Mouse (Mus musculus) c-Kit-positive CD71-negative TER-119-negative erythroid progenitor cells, embryonic 14.5 days (primary cell): ENCODE data around the gene Zmat3.

Experiments used
- DNase-seq: peaks from one replicate; pipeline ENCODE4 v3.0.0-alpha.2; 2013; ENCODE audit warnings: low read depth

The Zmat3 gene

DNA sequence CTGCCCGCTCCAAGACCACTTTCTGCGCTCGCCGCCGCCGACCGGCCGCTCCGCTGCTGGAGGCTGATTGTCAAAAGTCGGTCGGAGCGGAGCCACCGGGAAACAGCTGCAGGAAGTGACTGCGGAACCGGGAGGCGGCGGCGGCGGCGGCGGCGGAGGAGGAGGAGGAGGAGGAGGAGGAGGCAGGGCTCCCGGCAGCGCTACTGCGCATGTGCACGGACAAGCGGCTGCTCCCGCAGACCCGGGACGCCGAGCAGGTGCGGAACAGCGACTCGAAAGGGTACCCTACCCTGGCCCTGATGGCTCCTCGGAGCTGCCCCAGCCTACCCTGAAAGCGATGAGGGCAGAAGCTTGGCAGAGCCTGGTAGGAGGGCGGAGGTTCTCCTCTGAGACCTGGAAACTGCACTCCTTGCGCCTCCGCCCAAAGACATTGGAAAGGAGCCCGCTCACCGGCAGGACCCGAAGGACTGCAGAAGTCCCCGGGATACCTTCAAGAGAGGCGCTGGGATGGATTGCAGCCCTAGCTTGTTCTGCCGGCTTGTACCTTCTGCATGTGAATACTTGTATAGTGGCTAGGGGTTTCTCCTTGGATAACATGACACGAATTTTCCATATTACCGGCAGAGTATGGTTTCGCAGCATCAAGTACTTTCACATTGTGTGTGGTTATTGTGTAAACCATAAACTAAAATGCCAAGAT is at the start of gene Zmat3:
Gene Zmat3, minus strand, starts transcription at position 469 of the 700 bp plus-strand sequence.
- DNase-seq, result peak; percentile 49

DNA sequence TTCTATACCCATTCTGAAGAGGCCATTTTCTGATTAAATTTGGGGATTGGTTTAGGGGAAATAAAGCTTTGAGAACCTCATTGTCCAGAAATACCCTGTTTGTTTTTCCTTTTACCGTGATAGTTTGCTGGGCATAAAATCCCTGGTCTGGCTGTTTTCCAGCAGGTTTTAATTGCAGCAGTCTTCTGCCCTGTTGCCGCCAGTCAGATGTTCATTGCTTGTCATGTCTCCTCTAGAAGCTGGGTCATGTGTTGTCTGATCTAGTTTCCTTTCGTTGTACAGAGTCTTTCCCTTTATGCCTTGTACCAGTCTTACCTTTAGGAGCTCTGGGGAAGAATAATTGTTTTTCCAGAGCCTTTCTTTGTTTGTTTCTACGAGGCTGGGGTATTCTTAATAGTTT is 48.6 kb upstream of the Zmat3 start:
- DNase-seq, result no peak

DNA sequence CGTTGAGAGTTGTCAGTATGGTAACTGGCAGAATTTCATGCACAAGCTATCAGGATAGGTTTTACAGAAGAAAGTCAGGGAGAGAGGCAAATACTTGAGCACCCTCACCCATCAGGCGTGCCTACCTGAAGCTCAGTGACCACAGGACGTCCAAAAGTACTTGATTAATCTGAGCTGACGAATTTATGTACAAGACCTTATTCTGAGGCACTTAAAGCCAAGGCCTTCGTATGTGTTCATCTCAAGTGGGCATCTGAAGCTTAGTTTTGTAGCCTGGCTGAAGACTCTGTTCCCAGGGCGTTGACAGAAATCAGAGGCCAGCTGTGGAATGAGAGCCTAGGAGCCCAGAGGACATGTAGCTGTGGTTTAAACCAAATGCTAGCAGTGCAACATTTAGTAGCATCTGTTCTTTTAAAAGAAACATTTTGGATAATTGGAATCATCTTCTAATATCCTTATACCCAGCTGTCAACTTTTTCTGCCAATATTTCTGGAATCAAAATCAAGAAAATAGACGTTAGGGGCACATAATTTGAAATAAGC is 46.8 kb upstream of the Zmat3 start:
- DNase-seq, result no peak

DNA sequence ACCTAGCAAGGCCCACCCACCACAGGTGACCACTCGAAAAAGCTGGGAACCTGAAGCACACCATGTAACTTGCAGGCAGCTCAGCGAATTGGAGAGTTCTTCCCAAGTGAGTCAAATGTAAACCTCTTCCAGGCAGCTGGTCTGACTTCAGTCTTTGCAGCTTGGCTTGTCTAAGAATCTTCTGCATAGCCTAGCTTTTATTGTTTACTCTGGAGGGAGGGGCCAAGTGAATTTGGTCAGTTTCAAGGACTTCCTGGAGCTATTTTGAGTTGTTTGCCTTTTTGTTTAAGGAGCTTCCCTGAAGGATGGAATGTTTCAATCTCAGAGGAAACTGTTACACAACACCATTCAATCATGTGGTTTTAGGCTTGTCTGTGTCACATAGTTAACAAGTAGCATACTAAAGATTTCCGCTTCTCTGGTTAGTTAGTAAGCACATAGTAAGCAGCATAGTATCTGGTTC is 43.0 kb upstream of the Zmat3 start:
- DNase-seq, result no peak

DNA sequence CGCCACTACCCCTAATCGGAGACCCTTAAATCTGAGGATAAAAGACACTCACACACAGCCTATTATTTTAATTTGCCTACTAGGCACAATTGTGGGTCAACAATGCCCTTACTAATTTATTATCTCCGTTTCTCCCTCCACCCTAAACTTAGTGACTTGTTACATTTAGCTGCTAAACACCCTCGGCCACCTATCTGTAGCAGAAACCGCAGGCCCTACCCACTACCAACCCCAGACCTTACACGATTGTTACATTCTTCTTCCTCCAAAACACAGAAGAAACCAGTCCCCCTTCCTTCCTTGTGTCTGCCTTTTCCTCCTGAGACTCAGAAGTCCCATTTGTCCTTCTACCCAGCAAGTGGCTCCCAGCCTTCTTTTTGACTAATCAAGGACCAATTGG is 41.0 kb upstream of the Zmat3 start:
- no peak for DNase-seq

DNA sequence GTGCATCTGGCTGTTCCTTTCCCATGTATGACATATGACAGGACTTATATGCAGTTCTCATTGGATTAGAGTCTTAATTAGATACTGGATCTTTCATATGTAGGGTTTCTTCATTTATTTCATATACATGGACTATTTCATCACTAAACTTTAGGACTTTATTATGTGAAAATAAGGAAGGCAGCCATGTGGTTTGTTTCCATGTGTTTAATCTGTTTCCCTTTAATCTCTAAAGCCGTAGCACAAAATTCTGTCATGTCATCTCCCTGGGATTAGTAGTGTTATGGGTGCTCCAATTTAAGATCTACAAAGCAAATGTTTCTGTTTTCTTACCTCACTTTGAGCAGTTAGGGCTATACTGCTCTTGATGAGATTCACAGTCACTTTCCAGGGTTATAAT is 39.9 kb upstream of the Zmat3 start:
- DNase-seq, result no peak

DNA sequence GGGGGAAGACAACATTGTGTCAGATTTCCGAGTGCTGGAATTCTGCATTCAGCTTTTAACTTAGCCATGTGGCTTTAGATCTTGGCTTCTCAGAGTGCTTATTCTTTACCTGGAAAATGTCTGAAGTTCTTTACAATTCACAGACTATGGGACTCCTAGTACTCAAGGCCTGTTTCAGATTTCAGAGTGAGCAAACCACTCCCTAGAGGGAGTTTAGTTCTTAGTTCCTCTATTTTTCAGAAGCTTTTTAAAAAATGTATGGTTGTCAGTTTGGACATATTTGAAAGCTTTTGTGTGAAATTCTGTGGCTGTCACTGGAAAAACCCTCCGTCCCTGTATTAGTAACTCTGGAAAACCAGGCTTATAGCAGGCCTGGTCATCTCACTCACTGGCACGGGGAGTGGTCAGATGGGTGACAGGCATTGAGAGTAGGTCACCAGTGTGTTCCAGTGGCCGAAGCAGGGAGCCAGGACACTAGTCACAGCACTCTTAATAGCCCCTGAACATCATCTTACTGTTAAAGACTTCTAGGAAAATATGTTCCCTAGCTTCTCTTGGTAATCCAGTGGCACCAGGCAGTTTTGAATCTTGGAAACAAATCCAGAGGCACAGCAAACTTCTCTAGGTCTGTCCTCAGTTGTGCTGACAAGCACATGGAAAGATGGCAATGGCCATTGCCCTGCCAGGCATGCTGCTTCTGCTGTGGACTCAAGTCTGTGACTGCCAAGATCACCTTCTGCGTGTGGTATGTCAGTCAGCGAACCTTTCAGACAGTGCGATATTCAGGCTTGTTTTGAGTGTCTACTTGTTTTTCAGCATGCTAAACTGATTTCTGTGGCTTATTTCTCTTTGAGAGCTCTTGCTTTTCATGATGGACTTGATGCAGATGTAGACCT is 37.4 kb upstream of the Zmat3 start:
- DNase-seq, result no peak

DNA sequence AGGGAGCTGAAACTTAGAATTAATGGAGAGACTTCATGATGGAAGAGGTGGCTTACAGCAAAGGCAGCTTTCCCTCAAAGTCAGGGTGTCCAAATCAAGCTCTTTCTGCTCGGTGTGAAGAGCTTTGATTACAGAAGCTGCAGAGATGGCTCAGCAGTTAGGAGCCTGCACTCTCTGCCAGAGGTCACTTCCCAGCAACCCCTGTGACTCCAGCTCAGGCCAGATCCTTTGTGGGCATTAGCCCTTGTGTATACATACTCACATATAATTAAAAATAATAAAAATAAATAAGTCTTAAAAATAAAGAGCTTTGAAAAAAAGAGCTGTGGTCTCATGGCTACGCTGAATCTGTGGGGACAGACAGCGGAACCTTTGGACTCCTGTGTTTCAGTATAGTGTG is 35.8 kb upstream of the Zmat3 start:
- no peak for DNase-seq

DNA sequence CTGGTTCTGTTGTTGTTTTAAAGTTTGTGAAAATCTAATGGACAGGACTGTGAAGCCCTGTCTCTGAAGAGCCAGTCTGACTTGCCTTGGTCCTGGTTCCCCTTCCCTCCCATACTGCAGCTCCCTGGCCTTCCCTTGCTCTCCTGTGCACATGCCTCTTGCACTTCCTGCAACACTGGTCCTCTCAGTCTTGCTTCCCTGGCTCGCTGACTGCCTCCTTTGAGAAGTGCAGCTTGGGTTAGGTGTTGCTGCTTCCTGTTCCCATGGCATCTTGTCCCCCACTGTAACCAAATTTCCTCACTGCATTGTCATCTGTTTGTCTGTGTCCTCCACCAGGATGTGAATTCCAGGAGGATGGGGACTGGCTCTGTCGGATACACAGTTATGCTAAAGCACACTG is 34.1 kb upstream of the Zmat3 start:
- no peak for DNase-seq

DNA sequence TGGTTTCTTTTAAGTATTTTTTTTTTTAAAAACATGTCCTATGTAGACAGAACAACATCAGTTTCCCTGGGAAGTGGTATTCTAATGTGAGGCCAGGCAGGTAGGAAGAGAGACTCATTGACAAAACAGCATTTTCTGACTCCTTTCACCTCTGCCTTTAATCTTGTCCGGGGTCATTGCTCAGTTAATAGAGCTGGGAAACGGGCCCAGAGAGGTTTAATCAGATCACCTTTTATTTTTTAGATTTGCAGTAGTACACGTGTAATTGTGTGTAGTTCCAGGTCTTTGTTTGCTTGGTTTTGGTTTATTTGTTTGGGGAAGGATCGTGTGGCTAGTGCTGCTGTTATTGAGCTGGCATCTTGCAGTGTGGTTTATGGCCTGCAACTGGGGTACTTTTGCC is 33.6 kb upstream of the Zmat3 start:
- no peak for DNase-seq

DNA sequence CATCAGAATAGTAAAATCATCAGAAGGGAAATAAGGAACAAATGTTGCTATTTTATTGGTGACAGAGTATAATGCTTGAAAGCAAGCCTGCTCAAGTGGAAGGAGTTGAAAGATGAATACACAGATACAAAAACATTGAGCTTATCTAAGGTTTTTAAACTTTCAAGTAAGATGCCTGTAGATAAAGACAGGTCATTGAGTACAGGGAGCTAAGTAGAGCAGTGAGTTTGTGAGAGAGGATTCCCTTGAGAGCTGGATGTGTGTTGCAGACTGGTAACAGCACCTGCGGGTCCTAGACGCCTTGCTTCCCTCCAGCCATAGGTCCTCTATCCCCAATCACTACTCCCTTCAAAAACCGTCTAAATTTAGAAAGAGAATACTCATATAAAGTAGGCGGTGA is 32.8 kb upstream of the Zmat3 start:
- no peak for DNase-seq

DNA sequence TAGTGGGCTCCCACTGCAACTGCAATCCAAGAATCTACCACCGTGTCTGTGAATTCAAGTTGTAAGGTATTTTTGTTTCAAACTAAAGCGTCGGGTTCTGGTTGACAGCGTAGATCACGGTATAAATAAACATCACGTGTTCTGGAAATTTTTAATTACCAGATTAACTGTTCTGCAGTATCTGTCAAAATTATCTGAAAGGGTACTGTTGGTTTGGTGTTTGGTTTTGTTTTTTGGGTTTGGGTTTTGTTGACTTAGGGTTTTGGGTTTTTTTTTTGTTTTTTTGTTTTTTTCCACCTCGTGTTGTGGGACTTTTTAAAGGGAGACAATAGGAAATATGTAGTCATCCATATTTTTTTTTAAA is 32.3 kb upstream of the Zmat3 start:
- no peak for DNase-seq

DNA sequence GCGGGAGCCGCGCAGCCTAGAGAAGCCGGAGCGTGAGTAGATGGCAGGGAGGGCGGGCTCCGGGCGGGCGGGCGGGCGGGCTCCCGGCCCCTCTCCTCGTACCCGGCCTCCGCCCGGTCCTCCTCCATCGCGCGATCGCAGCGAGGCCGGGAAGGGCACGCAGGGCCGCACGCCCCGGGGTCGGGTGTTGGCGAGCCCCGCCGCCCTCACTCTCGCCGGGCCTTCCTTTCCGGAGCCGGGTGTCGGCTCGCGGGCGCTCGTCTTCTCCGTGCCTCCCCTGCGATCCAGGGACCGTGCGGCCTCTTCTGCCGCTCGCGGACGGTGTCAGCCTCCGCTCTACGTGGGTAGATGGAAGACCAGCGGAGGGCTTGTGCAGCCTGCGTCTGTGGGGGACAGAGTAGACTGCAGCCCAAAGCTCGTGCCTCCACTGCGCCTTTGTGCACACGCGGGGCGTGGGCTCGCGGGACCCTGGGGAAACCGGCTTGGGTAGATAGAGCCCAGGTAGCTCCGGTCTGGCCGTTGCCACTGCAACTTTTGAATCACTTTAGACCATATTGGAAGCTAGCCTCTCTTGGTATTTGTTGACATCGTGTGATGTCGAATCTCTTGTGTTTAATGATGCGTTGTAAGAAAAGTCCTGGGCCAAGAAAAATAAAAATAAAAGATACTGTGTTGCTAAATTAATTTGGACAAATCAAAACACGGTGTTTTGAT is 31.8 kb upstream of the Zmat3 start, which contains the start of gene Pik3ca:
Gene Pik3ca, plus strand, starts transcription at position 211 of the 714 bp plus-strand sequence.
- DNase-seq, result no peak

DNA sequence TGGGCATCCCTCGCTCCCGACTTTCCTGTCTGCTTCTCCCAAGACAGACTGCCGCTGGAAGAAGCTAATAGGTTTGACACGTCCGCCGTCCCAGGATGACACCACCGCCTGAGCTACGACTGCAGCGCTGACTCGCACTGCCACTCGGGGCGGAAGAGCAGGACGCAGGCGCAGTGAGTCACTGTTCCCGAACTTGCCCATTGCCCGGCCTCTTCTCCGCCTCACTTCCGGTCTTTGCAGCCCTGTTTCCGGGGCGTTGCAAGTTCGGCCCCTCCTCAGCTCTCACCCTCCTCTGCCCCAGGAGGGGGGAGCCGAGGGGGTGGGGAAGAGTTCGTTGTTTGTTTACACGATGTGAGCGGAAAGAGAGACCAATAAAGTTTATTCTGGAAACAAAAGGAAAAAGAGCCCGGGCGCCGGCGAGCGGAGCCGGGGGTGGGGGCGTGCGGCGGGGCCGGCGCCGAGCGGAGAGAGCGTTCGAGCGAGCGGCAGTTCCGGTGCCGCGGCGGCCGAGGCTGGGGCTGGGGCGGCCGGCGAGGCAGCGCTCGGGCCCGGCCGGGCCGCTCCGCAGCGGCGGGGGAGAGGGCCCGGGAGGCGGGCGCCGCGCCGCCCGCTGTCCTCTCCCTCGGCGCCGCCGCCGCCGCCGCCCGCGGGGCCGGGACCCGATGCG is 31.1 kb upstream of the Zmat3 start:
- peak; percentile 98 for DNase-seq

DNA sequence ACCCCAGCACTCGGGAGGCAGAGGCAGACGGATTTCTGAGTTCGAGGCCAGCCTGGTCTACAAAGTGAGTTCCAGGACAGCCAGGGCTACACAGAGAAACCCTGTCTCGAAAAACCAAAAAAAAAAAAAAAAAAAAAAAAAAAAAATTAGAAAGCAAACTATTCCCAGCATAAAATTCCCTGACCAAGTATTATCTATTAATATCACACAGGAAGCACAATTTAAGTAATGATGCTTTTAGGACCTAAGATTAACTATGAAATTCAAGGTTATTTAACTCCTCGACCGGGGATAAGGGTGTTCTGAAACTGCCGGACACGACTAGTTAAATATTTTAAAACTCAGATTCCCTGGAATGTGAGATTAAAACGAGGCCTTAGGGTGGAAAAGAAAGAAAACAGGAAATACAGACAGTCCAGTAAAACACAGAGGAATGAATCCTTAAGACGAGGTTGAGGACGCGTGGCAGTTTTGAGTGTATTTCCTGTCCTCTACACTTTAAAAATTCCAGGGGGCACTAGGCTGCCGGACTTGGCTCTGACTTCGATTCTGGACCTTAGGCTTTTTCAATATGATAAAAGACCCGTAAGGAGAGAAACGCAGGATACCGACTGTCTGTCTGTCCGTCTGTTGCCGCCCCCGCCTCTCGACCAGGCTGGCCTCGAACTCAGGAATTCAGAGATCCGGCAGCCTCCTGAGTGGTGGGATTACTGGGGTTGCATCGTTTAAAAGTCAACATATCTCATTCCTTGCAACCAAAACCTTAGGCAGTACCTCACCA is 30.1 kb upstream of the Zmat3 start:
- DNase-seq, result no peak

DNA sequence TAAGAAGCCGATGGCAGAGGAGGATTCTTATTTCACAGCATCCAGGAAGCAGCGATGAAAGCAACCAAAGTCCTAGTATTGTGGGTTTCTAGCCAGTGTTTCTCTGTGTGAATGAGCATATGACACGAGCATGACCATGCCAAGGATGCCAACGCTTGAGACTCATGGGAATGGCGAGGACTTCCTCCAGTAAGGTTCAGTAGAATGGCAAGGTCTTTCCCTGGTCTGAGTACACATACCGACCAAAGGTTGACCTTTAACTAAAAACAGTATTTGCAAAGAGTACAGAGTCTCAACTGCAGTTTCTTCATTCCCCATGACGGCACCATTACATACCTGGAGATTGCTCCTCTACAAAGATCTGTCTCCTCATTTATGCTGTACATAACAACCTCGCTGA is 28.2 kb upstream of the Zmat3 start:
- DNase-seq, result no peak

DNA sequence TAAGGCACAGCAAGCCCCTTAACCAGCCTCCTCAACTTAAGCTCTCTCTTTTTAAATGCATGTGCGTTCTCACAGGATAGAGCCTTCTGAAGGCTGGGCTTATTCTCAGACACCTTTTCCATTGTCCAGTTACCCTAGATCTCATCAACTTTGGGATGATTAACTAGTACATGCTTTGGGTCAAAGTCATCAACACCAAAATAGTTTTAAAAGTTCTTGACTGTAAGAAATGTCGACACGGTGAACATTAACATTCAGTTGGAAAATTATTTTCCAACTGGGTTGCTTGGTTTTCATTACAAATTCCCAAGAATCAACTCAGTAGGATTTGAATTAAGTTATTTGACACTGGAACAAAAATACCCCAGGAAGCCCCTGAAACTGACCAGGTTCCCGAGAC is 27.0 kb upstream of the Zmat3 start:
- no peak for DNase-seq

DNA sequence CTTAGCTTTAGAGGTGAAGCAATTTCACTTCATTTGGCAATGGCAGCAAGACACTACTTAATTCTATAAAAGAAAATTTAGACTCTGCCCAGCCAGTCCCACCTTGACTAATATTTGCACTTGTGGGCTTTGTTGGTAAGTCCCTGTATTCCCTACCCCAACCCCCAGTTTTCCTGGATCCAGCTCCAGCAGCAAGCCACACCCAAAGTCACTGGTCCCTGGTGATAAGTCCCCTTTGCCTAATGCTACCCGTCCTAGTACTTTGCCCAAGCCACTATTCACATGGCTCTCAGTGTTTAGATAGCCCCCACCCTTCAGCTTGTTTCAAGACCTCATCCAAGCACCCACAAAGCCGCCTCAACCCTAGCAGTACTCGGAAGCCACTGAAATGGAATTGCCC is 15.7 kb upstream of the Zmat3 start:
- DNase-seq, result no peak

DNA sequence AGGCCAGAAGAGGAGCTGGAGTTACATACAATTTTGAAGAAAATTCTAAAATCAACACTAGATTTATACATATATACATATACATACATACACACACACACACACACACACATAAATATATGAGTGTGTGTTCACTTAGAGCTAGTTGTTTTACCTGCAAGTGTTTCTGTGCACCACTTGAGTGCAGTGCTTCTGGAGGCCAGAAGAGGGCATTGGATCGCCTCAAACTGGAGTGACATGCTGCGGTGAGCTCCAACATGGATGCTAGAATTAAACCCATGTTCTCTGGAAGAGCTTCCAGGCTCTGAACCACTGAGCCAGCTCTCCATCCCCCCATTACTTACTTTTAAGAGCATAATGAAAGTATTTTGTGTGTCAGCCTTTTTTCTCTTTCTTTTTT is 14.1 kb upstream of the Zmat3 start:
- no peak for DNase-seq

DNA sequence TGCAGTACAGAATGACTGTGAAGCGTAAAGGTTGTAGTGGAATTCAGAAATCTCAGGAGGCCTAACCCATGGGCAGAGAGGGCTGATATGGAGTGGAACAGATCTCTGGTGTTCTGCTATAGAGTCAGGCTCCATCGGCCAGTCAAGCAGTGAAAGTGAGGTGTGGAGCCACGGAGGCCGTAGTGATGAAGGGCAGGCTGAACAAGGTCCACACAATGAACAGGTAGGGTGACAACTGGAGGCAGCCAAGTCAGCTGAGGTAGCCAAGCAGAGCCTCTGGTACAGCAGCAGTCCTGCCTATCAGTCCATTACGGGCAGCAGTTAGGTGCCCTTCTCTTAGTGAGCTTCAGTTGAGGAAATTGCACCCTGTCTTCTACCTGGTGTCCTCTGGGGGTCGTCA is 7.4 kb upstream of the Zmat3 start:
- DNase-seq, result no peak

DNA sequence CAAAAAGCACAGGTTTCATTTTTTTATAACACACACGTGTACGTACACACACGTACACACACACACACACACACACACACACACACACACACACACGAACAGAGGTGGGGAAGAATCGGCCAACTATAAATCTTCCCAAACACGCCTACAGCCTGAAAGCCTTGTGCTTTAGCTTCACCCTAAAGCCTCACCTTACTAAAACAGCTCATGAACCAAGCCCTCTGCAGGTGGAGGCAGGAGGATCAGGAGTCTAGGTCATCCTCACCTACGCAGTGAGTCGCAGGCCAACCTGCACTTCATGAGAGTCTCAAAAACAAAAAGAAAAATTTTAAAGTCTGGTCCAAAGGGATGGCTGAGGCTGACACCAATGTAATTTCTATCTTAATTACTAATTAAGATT is 6.7 kb upstream of the Zmat3 start:
- no peak for DNase-seq
